ENCODE assay signal across 9 mouse cellular contexts in the genomic region with DNA sequence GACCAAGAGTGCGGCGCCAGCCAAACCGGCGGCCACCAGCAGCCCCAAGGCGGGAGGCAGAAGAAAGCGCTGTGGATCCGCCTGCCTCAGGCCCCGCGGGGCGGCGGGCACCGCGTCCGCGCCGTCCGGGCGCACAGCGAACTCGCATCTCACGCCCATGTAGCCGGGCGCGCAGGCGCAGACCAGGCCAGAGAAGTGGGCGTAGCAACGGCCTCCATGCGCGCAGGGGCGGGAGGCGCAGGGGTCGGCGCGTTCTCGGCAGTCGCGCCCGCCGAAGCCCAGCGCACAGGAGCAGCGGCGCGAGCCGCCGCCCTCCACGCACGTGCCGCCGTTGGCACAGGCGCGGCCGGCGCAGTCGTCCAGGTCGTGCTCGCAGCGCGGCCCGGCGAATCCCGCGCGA. TPM values are rescaled to one million over a fixed set of nuclear protein-coding genes. Genes with fewer than 3 reads are reported as not detected.
DNase-seq lines count a peak whose midpoint lies in the region; ATAC-seq and TF ChIP-seq lines count a peak whose summit lies in the region.
"Had no signal": no experiment of that assay in that cellular context is flagged by ENCODE, and none has a peak within 500 bp of the region (broad histone marks: within the 10 kb centered on the region; RNA-seq: fewer than 3 reads in every experiment).

No protein-coding gene starts in this region.

- H3K4me2 ChIP-seq in limb, embryonic 14.5 days (replicated peaks; ENCODE audit: low read depth, low read length, severe bottlenecking) = peak overlapping the region; percentile 79
- peak overlapping the region; percentile 2 for H3K4me2 ChIP-seq in myocyte (ENCODE audit: low read depth)

- no peak for TF ChIP-seq POLR2A in limb, embryonic 14.5 days (IDR thresholded peaks at IDR 0.05; ENCODE audit: borderline replicate concordance, extremely low read depth, insufficient read depth, insufficient read length)
- no peak for TF ChIP-seq POLR2A in myocyte (IDR thresholded peaks at IDR 0.05; ENCODE audit: insufficient read length, low read depth)

- H3K79me2 ChIP-seq in myocyte (ENCODE audit: control insufficient read depth, insufficient read depth) = no peaks in the 10 kb centered on the region

- no peaks in the 10 kb centered on the region for H3K36me3 ChIP-seq in limb, embryonic 14.5 days (ENCODE audit: control insufficient read depth, insufficient read depth, low read length)
- no peaks in the 10 kb centered on the region for H3K36me3 ChIP-seq in myocyte (ENCODE audit: control insufficient read depth, insufficient read depth)

- peak overlapping the region; percentile 48 for H3K4me3 ChIP-seq in limb, embryonic 14.5 days (replicated peaks; ENCODE audit: low read length)
- no peak overlapping the region for H3K4me3 ChIP-seq in myocyte

- peak overlapping the region; percentile 60 for H3K9ac ChIP-seq in limb, embryonic 14.5 days (ENCODE audit: low read depth, low read length, severe bottlenecking)

- H3K9me3 ChIP-seq in limb, embryonic 14.5 days (ENCODE audit: control insufficient read depth, low read length) = no peaks in the 10 kb centered on the region

- peak; percentile 84 for ATAC-seq in limb, embryonic 14.5 days (ENCODE audit: low FRiP score, low read depth)

- DNase-seq in heart, adult 18-20 months = peak; percentile 29 to 40
- no peak for DNase-seq in heart, adult 8-10 months (ENCODE audit: low spot score)
- peak; percentile 84 to 85 for DNase-seq in cerebellum, postnatal 14 days
- DNase-seq in frontal cortex, postnatal 25 days (ENCODE audit: low spot score in 2 of 2) = peak; percentile 38 to 60
- DNase-seq in kidney, adult 18-20 months = peak; percentile 62
- peak; percentile 75 for DNase-seq in limb, embryonic 14.5 days (ENCODE audit: low spot score)
- DNase-seq in testis, postnatal 14 days (ENCODE audit: low spot score) = peak; percentile 88

- no peaks in the 10 kb centered on the region for H3K4me1 ChIP-seq in limb, embryonic 14.5 days (ENCODE audit: control insufficient read depth, insufficient read depth, low read length)

- H3ac ChIP-seq in myocyte (ENCODE audit: control insufficient read depth, insufficient read length) = no peak overlapping the region

- no peak overlapping the region for H3K27ac ChIP-seq in limb, embryonic 14.5 days (replicated peaks; ENCODE audit: low read depth, low read length)

- WGBS in limb, embryonic 14.5 days = 13% methylated on average over 31 of the region's 63 CpGs

- H3K27me3 ChIP-seq in limb, embryonic 14.5 days (ENCODE audit: control insufficient read depth, insufficient read depth, low read length) = peaks cover 49% of the 10 kb centered on the region
- H3K27me3 ChIP-seq in myocyte (ENCODE audit: control insufficient read depth, insufficient read depth, insufficient read length) = peaks cover 83% of the 10 kb centered on the region

TF ChIP-seq in myocyte, 11 proteins besides CTCF, POLR2A, EP300 and RAD21:
- TF ChIP-seq CEBPB (IDR thresholded peaks at IDR 0.05; ENCODE audit: insufficient read depth, poor library complexity, severe bottlenecking) (no peak), E2F4 (IDR thresholded peaks at IDR 0.05; ENCODE audit: insufficient read depth) (no peak), TCF3 (IDR thresholded peaks at IDR 0.05; ENCODE audit: insufficient read length, low read depth) (no peak), SRF (IDR thresholded peaks at IDR 0.05; ENCODE audit: control insufficient read depth, insufficient read length, low read depth) (no peak), MAX (IDR thresholded peaks at IDR 0.05; ENCODE audit: low read depth) (no peak), TCF12 (IDR thresholded peaks at IDR 0.05; ENCODE audit: insufficient read depth, poor library complexity, severe bottlenecking) (no peak), REST (IDR thresholded peaks at IDR 0.05; ENCODE audit: insufficient read depth, insufficient read length) (no peak), POLR2AphosphoS2 (IDR thresholded peaks at IDR 0.05; ENCODE audit: insufficient read length, low read depth) (no peak), USF1 (IDR thresholded peaks at IDR 0.05; ENCODE audit: low read depth) (no peak), MYOG (IDR thresholded peaks at IDR 0.05; ENCODE audit: control insufficient read depth in 1 of 3, insufficient read depth in 1 of 3, insufficient read length in 2 of 3, low read depth in 2 of 3) (no peak), MYOD1 (IDR thresholded peaks at IDR 0.05; ENCODE audit: control insufficient read depth in 1 of 3, insufficient read length in 2 of 3, low read depth in 2 of 3) (no peak)

RNA-seq across cellular contexts. Expression of gene Selenov, which starts 3.5 kb away (rescaled TPM):
- not detected for total RNA-seq in heart, adult 18-20 months (2021)
- not detected for total RNA-seq in heart, adult 8-10 months (2022)
- polyA plus RNA-seq in limb, embryonic 14.5 days (2012; rRNA removed) = 0.55 and 0.74 TPM in 2 replicates
- 0.34 TPM in 1 of 2 replicates, not detected in the other for polyA plus RNA-seq in limb, embryonic 14.5 days (2014; fragmentation: Nextera tagmentation; extraction: Ambion mirVana)
- polyA plus RNA-seq in myocyte (2012; fragmentation: generic; extraction: Trizol) = not detected
- polyA plus RNA-seq: spleen, adult 2 months had no signal

RNA-seq across cellular contexts. Expression of gene Dll3, which starts 7.6 kb away (rescaled TPM):
- not detected for total RNA-seq in heart, adult 18-20 months (2021)
- not detected for total RNA-seq in heart, adult 8-10 months (2022)
- 0.85 and 0.92 TPM in 2 replicates for polyA plus RNA-seq in limb, embryonic 14.5 days (2012; rRNA removed)
- 0.83 and 0.84 TPM in 2 replicates for polyA plus RNA-seq in limb, embryonic 14.5 days (2014; fragmentation: Nextera tagmentation; extraction: Ambion mirVana)
- 0.02 TPM for polyA plus RNA-seq in myocyte (2012; fragmentation: generic; extraction: Trizol)
- polyA plus RNA-seq: spleen, adult 2 months had no signal

RNA-seq across cellular contexts. Expression of gene Eid2b, which starts 16.9 kb away (rescaled TPM):
- 10 to 100 TPM; 13.9 to 15.5 TPM for total RNA-seq in heart, adult 18-20 months (2021)
- 10 to 100 TPM; 13.7 to 16.8 (median 15.2) TPM for total RNA-seq in heart, adult 8-10 months (2022)
- polyA plus RNA-seq in limb, embryonic 14.5 days (2012; rRNA removed) = 15.4 and 18.3 TPM in 2 replicates
- polyA plus RNA-seq in limb, embryonic 14.5 days (2014; fragmentation: Nextera tagmentation; extraction: Ambion mirVana) = 14.3 and 14.9 TPM in 2 replicates
- 6.1 TPM for polyA plus RNA-seq in myocyte (2012; fragmentation: generic; extraction: Trizol)

RNA-seq across cellular contexts. Expression of gene Timm50, which starts 17.4 kb away (rescaled TPM):
- total RNA-seq in heart, adult 18-20 months (2021) = 10 to 100 TPM; 66.3 to 66.6 TPM
- total RNA-seq in heart, adult 8-10 months (2022) = 10 to 100 TPM; 59.2 to 68.5 (median 64.4) TPM
- 98.1 and 119 TPM in 2 replicates for polyA plus RNA-seq in limb, embryonic 14.5 days (2012; rRNA removed)
- 138 TPM in 2 replicates for polyA plus RNA-seq in limb, embryonic 14.5 days (2014; fragmentation: Nextera tagmentation; extraction: Ambion mirVana)
- polyA plus RNA-seq in myocyte (2012; fragmentation: generic; extraction: Trizol) = 83.6 TPM

RNA-seq across cellular contexts. Expression of gene Eid2, which starts 26.8 kb away (rescaled TPM):
- 10 to 100 TPM; 11.5 to 12.4 TPM for total RNA-seq in heart, adult 18-20 months (2021)
- total RNA-seq in heart, adult 8-10 months (2022) = 10 to 100 TPM; 11.8 to 14.4 (median 13.3) TPM
- polyA plus RNA-seq in limb, embryonic 14.5 days (2012; rRNA removed) = 33.0 and 35.0 TPM in 2 replicates
- 12.2 and 17.0 TPM in 2 replicates for polyA plus RNA-seq in limb, embryonic 14.5 days (2014; fragmentation: Nextera tagmentation; extraction: Ambion mirVana)
- polyA plus RNA-seq in myocyte (2012; fragmentation: generic; extraction: Trizol) = 6.5 TPM
